Mouse (Mus musculus) liver, embryonic 14.5 days (tissue): ENCODE measurements around the gene Sypl. TPM values are rescaled to one million over a fixed set of nuclear protein-coding genes. Genes with fewer than 3 reads are reported as not detected.
"Not testable (repeated sequence)": the region's sequence is repeated elsewhere in the genome, so short reads cannot be mapped to it uniquely, and the experiment has no call there.

Experiments used
- ATAC-seq: fragments of 200-750 bp; cut with Nextera tagmentation; 2 replicates; pipeline ENCODE4 v1.8.0; 2017; ENCODE audit warnings: moderate number of reproducible peaks, mild to moderate bottlenecking, moderate library complexity; ENCODE audit not compliant: insufficient read depth
- DNase-seq, 3 experiments: peaks; one replicate each; pipeline ENCODE4 v3.0.0-alpha.2; 2012 to 2013; ENCODE audit warnings: low read depth in 3 of 3, low spot score in 3 of 3
- H3K27ac ChIP-seq: fragments of 300-500 bp; sonication (generic); 2 replicates; pipeline ENCODE4 v1.5.1; 2014; ENCODE audit warnings: moderate library complexity, mild to moderate bottlenecking, control low read depth, inconsistent platforms
- H3K27me3 ChIP-seq: fragments of 300-500 bp; sonication (generic); 2 replicates; pipeline ENCODE4 v1.6.1; 2014; ENCODE audit warnings: mild to moderate bottlenecking, low read length, moderate library complexity; ENCODE audit not compliant: control insufficient read depth, insufficient read depth
- H3K36me3 ChIP-seq: fragments of 300-500 bp; sonication (generic); replicated peaks from 2 replicates; pipeline ENCODE4 v1.6.1; 2014; ENCODE audit warnings: low read depth; ENCODE audit not compliant: control insufficient read depth, insufficient read depth
- H3K4me1 ChIP-seq, 2 experiments: fragments of 200-500 bp in 1 of 2; fragments of 300-500 bp in 1 of 2; sonication (generic) in 1 of 2; replicated peaks; 2 replicates each; pipeline ENCODE4 v1.6.1; 2012 to 2014; ENCODE audit warnings: antibody characterized with exemption in 1 of 2, inconsistent platforms in 1 of 2, low read length in 1 of 2; ENCODE audit not compliant: control insufficient read depth in 2 of 2, insufficient read depth in 2 of 2
- H3K4me2 ChIP-seq: fragments of 300-500 bp; sonication (generic); 2 replicates; pipeline ENCODE4 v1.6.1; 2014; ENCODE audit warnings: low read depth, mild to moderate bottlenecking, control low read depth, moderate library complexity
- H3K4me3 ChIP-seq, 2 experiments: fragments of 200-500 bp in 1 of 2; fragments of 300-500 bp in 1 of 2; sonication (generic) in 1 of 2; 2 replicates each; pipeline ENCODE4 v1.5.1; 2012 to 2014; ENCODE audit warnings: low read depth in 2 of 2, low read length in 2 of 2, mild to moderate bottlenecking in 2 of 2, control low read depth in 1 of 2, inconsistent platforms in 1 of 2, moderate library complexity in 1 of 2; ENCODE audit not compliant: insufficient read depth in 1 of 2
- H3K9ac ChIP-seq: fragments of 300-500 bp; sonication (generic); replicated peaks from 2 replicates; pipeline ENCODE4 v1.6.1; 2014; ENCODE audit warnings: mild to moderate bottlenecking, control low read depth, moderate library complexity
- H3K9me3 ChIP-seq: fragments of 300-500 bp; sonication (generic); 2 replicates; pipeline ENCODE4 v1.6.1; 2016; ENCODE audit warnings: low read length, mixed read lengths; ENCODE audit not compliant: control insufficient read depth
- CTCF ChIP-seq: IDR thresholded peaks from 2 replicates; pipeline ENCODE4 v1.5.1; 2016; ENCODE audit warnings: antibody characterized with exemption, low read depth, control low read depth
- EP300 ChIP-seq: IDR thresholded peaks from 2 replicates; pipeline ENCODE4 v1.6.1; 2016; ENCODE audit warnings: antibody characterized with exemption, low read depth
- WGBS: fragments of 180-500 bp; shearing (Covaris S2); extraction: QIAGEN DNeasy Blood & Tissue Kit; methylation state at CpG from one replicate; pipeline ENCODE4 v1.1.7; 2014; ENCODE audit not compliant: insufficient replicate concordance; 5-methylcytosine and 5-hydroxymethylcytosine counted together
- polyA plus RNA-seq, 2 experiments: library from polyadenylated mRNA; depleted of rRNA in 1 of 2; stranded (reverse) in 1 of 2; unstranded in 1 of 2; fragments of >200 nt; fragmentation: Nextera tagmentation in 1 of 2; extraction: Ambion mirVana in 1 of 2; gene quantifications; 2 replicates each; pipeline versions ENCODE4 v1.2.1 to v1.2.3; 2012 to 2014

Sypl gene
- polyA plus RNA-seq, 2 experiments: 14.6 to 32.5 TPM

- Histone ChIP-seq H3K27ac (no peak overlapping the region), H3K27me3 (no peaks in the 10 kb centered on the region), H3K4me3 (no peak overlapping the region), H3K4me2 (no peak overlapping the region), H3K9me3 (no peaks in the 10 kb centered on the region), H3K4me1 (no peaks in the 10 kb centered on the region), H3K36me3 (no peaks in the 10 kb centered on the region), H3K9ac (no peak overlapping the region)
- DNase-seq (no peak), ATAC-seq (no peak)
- TF ChIP-seq EP300 (no peak), CTCF (no peak)
- 30% methylated on average over 1 of the region's 1 CpGs for WGBS
Measured at GRCm38 (mm10) chr12:32986284-32986683, 32.6 kb downstream of the Sypl start.

DNA sequence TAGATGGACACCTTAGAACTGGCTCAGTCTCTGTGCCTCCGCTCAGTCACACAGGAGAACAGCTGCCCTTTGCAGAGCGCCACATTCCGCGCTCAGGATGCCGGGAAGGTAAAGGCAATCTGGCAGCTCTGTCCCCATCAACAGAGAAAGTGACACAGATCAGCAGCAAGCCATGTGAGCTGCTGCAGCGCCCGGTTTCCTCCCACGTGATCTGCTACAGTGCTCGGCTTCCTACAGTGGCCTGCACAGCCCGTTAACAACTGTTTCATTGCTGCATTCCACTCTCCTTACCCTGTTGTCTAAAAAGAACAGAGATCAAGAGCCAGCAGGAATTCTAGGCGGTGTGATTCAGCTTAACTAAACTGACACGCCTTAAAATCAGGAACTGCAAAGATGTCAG, 36.0 kb downstream of the Sypl start:
- TF ChIP-seq EP300: no peak
- no peak for TF ChIP-seq CTCF
- Histone ChIP-seq H3K4me3 (no peak overlapping the region), H3K36me3 (no peaks in the 10 kb centered on the region), H3K27ac (no peak overlapping the region), H3K27me3 (no peaks in the 10 kb centered on the region), H3K4me1 (no peaks in the 10 kb centered on the region), H3K9me3 (no peaks in the 10 kb centered on the region), H3K4me2 (no peak overlapping the region), H3K9ac (no peak overlapping the region)
- DNase-seq (no peak), ATAC-seq (no peak)
- WGBS: 67% methylated on average over 12 of the region's 12 CpGs

- no peak for TF ChIP-seq EP300
- no peak for TF ChIP-seq CTCF
- DNase-seq (no peak), ATAC-seq (no peak)
- Histone ChIP-seq H3K4me1 (no peaks in the 10 kb centered on the region), H3K27me3 (no peaks in the 10 kb centered on the region), H3K27ac (no peak overlapping the region), H3K4me2 (no peak overlapping the region), H3K36me3 (no peaks in the 10 kb centered on the region), H3K4me3 (no peak overlapping the region), H3K9ac (no peak overlapping the region), H3K9me3 (no peaks in the 10 kb centered on the region)
- whole genome bisulfite sequencing: 51% methylated on average over 5 of the region's 5 CpGs
Measured at GRCm38 (mm10) chr12:32994081-32994480, 40.4 kb downstream of the Sypl start.

DNA sequence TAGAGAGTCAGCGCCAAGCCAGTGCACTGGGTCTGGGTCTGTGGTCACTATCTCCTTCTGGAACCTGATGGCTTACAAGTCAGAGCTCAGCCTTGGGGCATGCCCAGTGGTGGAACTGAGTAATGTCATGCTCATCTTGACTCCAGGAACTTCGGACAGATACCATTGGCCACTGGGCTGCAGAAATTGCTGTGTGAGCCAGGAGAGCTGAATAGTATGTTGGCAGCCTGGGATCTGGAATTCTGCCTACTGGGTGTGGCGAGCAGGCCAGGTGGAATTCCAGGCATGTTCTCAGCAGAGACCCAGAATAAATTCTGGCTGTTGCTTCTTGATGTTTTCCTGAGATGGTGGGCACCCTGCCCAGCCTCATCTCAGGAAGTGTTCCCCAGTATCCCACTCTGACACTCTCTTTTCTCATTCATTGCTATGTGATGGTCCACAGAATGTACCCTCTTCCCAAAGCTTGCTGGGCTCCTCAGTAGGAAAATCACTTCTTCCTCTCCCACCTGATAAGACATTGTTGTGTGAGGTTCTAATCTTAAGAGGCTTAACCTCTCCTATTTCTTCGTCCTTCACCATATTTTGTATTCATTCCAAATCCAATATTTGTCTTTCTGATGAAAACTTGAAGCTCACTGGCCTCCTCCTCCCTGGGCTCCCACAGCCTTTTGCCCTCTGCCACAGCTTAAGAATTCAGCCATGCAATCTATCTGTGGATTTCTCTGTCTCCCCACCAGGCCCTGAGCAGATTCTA, 41.6 kb downstream of the Sypl start:
- Histone ChIP-seq H3K9me3 (no peaks in the 10 kb centered on the region), H3K4me3 (no peak overlapping the region), H3K4me2 (no peak overlapping the region), H3K27me3 (no peaks in the 10 kb centered on the region), H3K27ac (no peak overlapping the region), H3K4me1 (no peaks in the 10 kb centered on the region), H3K9ac (no peak overlapping the region), H3K36me3 (no peaks in the 10 kb centered on the region)
- ATAC-seq (no peak), DNase-seq (no peak)
- WGBS: 51% methylated on average over 4 of the region's 4 CpGs
- TF ChIP-seq EP300 (no peak), CTCF (no peak)

DNA sequence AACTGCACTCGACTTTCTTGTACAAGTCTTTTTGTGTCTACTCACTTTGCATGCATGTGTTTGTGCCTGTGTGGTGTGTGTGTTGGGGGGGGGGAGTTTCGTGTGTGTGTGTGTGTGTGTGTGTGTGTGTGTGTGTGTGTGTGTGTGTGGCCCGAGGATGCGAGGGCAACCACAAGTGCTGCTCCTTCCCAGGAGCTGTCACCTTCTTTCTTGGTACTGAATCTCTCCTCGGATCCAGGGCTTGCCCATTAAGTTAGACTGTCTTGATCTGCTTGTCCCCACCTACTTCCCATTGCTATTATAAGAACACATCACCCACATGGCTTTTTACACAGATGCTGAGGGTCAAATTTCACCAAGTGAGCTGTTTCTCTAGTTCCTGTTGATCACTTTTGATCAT, 45.1 kb downstream of the Sypl start:
- Histone ChIP-seq H3K9me3 (no peaks in the 10 kb centered on the region), H3K9ac (no peak overlapping the region), H3K4me2 (no peak overlapping the region), H3K4me3 (no peak overlapping the region), H3K4me1 (no peaks in the 10 kb centered on the region), H3K36me3 (no peaks in the 10 kb centered on the region), H3K27me3 (no peaks in the 10 kb centered on the region), H3K27ac (no peak overlapping the region)
- ATAC-seq (no peak), DNase-seq (no peak)
- no peak for TF ChIP-seq CTCF
- 21% methylated on average over 5 of the region's 5 CpGs for WGBS

- H3K4me1 ChIP-seq, DNase-seq, H3K4me2 ChIP-seq, H3K4me3 ChIP-seq, H3K9ac ChIP-seq, H3K36me3 ChIP-seq, H3K27me3 ChIP-seq, H3K27ac ChIP-seq, H3K9me3 ChIP-seq, ATAC-seq: not testable (repeated sequence)
- 47% methylated on average over 3 of the region's 3 CpGs for WGBS
Measured at GRCm38 (mm10) chr12:32999778-33000177, 46.1 kb downstream of the Sypl start.
